ENCODE assay signal across 23 mouse cellular contexts in genomic region chr4:89000200-89000599, GRCm38 (mm10).
DNase-seq lines count a peak whose midpoint lies in the region; ATAC-seq lines count a peak whose summit lies in the region.
"Had no signal": no experiment of that assay in that cellular context is flagged by ENCODE, and none has a peak within 500 bp of the region (broad histone marks: within the 10 kb centered on the region; RNA-seq: fewer than 3 reads in every experiment).

No protein-coding gene starts in this region.

- no peak overlapping the region for H3K4me3 ChIP-seq in midbrain, embryonic 16.5 days (ENCODE audit: low read depth, low read length)
- H3K4me3 ChIP-seq: forebrain, embryonic 12.5 days; forebrain, embryonic 15.5 days; heart, embryonic 12.5 days; heart, embryonic 15.5 days; hindbrain, embryonic 10.5 days had no signal

- no peak overlapping the region for H3K9ac ChIP-seq in midbrain, embryonic 16.5 days (ENCODE audit: low read depth, low read length)
- H3K9ac ChIP-seq: forebrain, embryonic 12.5 days; forebrain, embryonic 15.5 days; heart, embryonic 12.5 days; heart, embryonic 15.5 days; hindbrain, embryonic 14.5 days had no signal

- H3K9me3 ChIP-seq in midbrain, embryonic 16.5 days (replicated peaks; ENCODE audit: control insufficient read depth, low read length, poor library complexity, severe bottlenecking): no peaks in the 10 kb centered on the region
- H3K9me3 ChIP-seq: forebrain, embryonic 12.5 days; forebrain, embryonic 15.5 days; heart, embryonic 12.5 days; heart, embryonic 15.5 days; hindbrain, embryonic 10.5 days had no signal

- ATAC-seq in midbrain, embryonic 16.5 days: no peak
- ATAC-seq: forebrain, embryonic 15.5 days; hindbrain, postnatal 0 days; inflammation-experienced regulatory T-cells, adult 6 months; intestine, embryonic 16.5 days had no signal

- no peaks in the 10 kb centered on the region for H3K36me3 ChIP-seq in midbrain, embryonic 16.5 days (ENCODE audit: control insufficient read depth, insufficient read depth, low read length)
- H3K36me3 ChIP-seq: forebrain, embryonic 12.5 days; forebrain, embryonic 15.5 days; heart, embryonic 12.5 days; heart, embryonic 15.5 days; hindbrain, embryonic 10.5 days had no signal

- no peaks in the 10 kb centered on the region for H3K4me1 ChIP-seq in midbrain, embryonic 16.5 days (ENCODE audit: control insufficient read depth, insufficient read depth, low read length)
- H3K4me1 ChIP-seq: forebrain, embryonic 12.5 days; forebrain, embryonic 15.5 days; heart, embryonic 12.5 days; heart, embryonic 15.5 days; hindbrain, embryonic 10.5 days had no signal

- no peaks in the 10 kb centered on the region for H3K27me3 ChIP-seq in midbrain, embryonic 16.5 days (ENCODE audit: control insufficient read depth, insufficient read depth, low read depth, low read length)
- H3K27me3 ChIP-seq: forebrain, embryonic 12.5 days; forebrain, embryonic 15.5 days; heart, embryonic 12.5 days; heart, embryonic 15.5 days had no signal

- H3K4me2 ChIP-seq in midbrain, embryonic 16.5 days (ENCODE audit: low read length): no peak overlapping the region
- H3K4me2 ChIP-seq: forebrain, embryonic 12.5 days; forebrain, embryonic 15.5 days; heart, embryonic 12.5 days; heart, embryonic 15.5 days; hindbrain, embryonic 14.5 days had no signal

- H3K27ac ChIP-seq in midbrain, embryonic 16.5 days (ENCODE audit: low read length): no peak overlapping the region
- H3K27ac ChIP-seq: forebrain, embryonic 12.5 days; forebrain, embryonic 15.5 days; heart, embryonic 15.5 days; hindbrain, embryonic 10.5 days; hindbrain, embryonic 14.5 days; hindbrain, postnatal 0 days had no signal

- WGBS in midbrain, embryonic 16.5 days: 82% methylated on average over 6 of the region's 6 CpGs

- peak; percentile 9 for DNase-seq in adrenal gland, postnatal 14 days
- DNase-seq in adrenal gland, adult 8-10 months: no peak
- peak; percentile 63 for DNase-seq in NIH3T3 (ENCODE audit: low read depth)
- DNase-seq in fat pad, adult 2 months (ENCODE audit: extremely low read depth, low read depth, low spot score): peak; percentile 13
- no peak for DNase-seq in c-Kit-positive CD71-positive TER-119-positive erythroid progenitor cells, embryonic 14.5 days (ENCODE audit: low spot score)
- DNase-seq: cerebellum, adult 18-20 months; cerebellum, adult 9-10 months; cerebellum, postnatal 14 days; gastrocnemius, postnatal 25 days; heart, adult 18-20 months; heart, postnatal 10 days; heart, postnatal 36 days; kidney, adult 18-20 months had no signal

Comparison
In these comparisons a context has a peak if more than half of its experiments do, and no peak if none do; other contexts are left out.
1. DNase-seq: peak in adrenal gland, postnatal 14 days (single experiment), NIH3T3 (single experiment) and fat pad, adult 2 months (single experiment); none in adrenal gland, adult 8-10 months (single experiment) and c-Kit-positive CD71-positive TER-119-positive erythroid progenitor cells, embryonic 14.5 days (single experiment).